Mouse (Mus musculus) midbrain, postnatal 0 days (tissue): Measurements from ENCODE around the gene Zbtb49. TPM values are rescaled to one million over a fixed set of nuclear protein-coding genes. Genes with fewer than 3 reads are reported as not detected.

Source experiments
- ATAC-seq: fragments of 200-750 bp; cut with Nextera tagmentation; 2 replicates; pipeline ENCODE4 v1.8.0; 2017; ENCODE audit warnings: moderate number of reproducible peaks, mild to moderate bottlenecking, moderate TSS enrichment, moderate library complexity; ENCODE audit not compliant: low FRiP score
- DNase-seq: peaks from one replicate; pipeline ENCODE4 v3.0.0-alpha.2; 2015; ENCODE audit warnings: low spot score
- H3K27ac ChIP-seq: fragments of 300-500 bp; sonication (generic); 2 replicates; pipeline ENCODE4 v1.5.1; 2014; ENCODE audit warnings: low read depth, mild to moderate bottlenecking, low read length, mixed read lengths
- H3K27me3 ChIP-seq: fragments of 300-500 bp; sonication (generic); 2 replicates; pipeline ENCODE4 v1.6.1; 2014; ENCODE audit warnings: low read length, control low read depth, mixed read lengths; ENCODE audit not compliant: insufficient read depth
- H3K36me3 ChIP-seq: fragments of 300-500 bp; sonication (generic); 2 replicates; pipeline ENCODE4 v1.6.1; 2014; ENCODE audit warnings: low read length, control low read depth, mixed read lengths; ENCODE audit not compliant: insufficient read depth
- H3K4me1 ChIP-seq: fragments of 300-500 bp; sonication (generic); 2 replicates; pipeline ENCODE4 v1.6.1; 2014; ENCODE audit warnings: mild to moderate bottlenecking, control low read depth, antibody characterized with exemption, low read length, mixed read lengths; ENCODE audit not compliant: insufficient read depth
- H3K4me2 ChIP-seq: fragments of 300-500 bp; sonication (generic); 2 replicates; pipeline ENCODE4 v1.6.1; 2014; ENCODE audit warnings: low read depth, mild to moderate bottlenecking, low read length, mixed read lengths; ENCODE audit not compliant: poor library complexity, severe bottlenecking
- H3K4me3 ChIP-seq: fragments of 300-500 bp; sonication (generic); 2 replicates; pipeline ENCODE4 v1.5.1; 2014; ENCODE audit warnings: low read depth, mild to moderate bottlenecking, low read length, moderate library complexity
- H3K9ac ChIP-seq: fragments of 300-500 bp; sonication (generic); replicated peaks from 2 replicates; pipeline ENCODE4 v1.6.1; 2014; ENCODE audit warnings: mild to moderate bottlenecking, low read length, moderate library complexity, mixed read lengths; ENCODE audit not compliant: poor library complexity, severe bottlenecking
- H3K9me3 ChIP-seq: fragments of 300-500 bp; sonication (generic); 2 replicates; pipeline ENCODE4 v1.6.1; 2016; ENCODE audit warnings: low read length, control low read depth
- CTCF ChIP-seq: IDR thresholded peaks from 2 replicates; pipeline ENCODE4 v1.5.1; 2016; ENCODE audit warnings: antibody characterized with exemption, mild to moderate bottlenecking
- WGBS: fragments of 180-500 bp; shearing (Covaris S2); extraction: QIAGEN DNeasy Blood & Tissue Kit; methylation state at CpG from one replicate; pipeline ENCODE4 v1.1.7; 2014; 5-methylcytosine and 5-hydroxymethylcytosine counted together
- polyA plus RNA-seq: library from polyadenylated mRNA; unstranded; fragments of >200 nt; fragmentation: Nextera tagmentation; extraction: Ambion mirVana; gene quantifications from 2 replicates; pipeline ENCODE4 v1.2.1, GENCODE M21; 2015
- total RNA-seq: library from RNA; depleted of rRNA; stranded (reverse); fragments of >200 nt; gene quantifications from 2 replicates; pipeline ENCODE4 v1.2.3, GENCODE M21; 2014

Zbtb49 gene
- total and polyA plus RNA-seq, 2 experiments from 2014 or later: 18.9 to 22.5 TPM

GRCm38 (mm10) chr5:38159634-38160413 lies 60.4 kb downstream of the Zbtb49 start, which contains the start of gene Nsg1:
Gene Nsg1, minus strand, starts transcription at chr5:38159907.
- Histone ChIP-seq H3K4me2 (peak within 1 kb of the TSS; percentile 85), H3K9ac (peak within 1 kb of the TSS; percentile 99), H3K27me3 (no peaks in the 10 kb centered on the region), H3K4me3 (peak within 1 kb of the TSS; percentile 70), H3K4me1 (peaks cover 28% of the 10 kb centered on the region), H3K36me3 (peaks cover 18% of the 10 kb centered on the region), H3K27ac (peak within 1 kb of the TSS; percentile 99), H3K9me3 (no peaks in the 10 kb centered on the region)
- peak; percentile 24 for ATAC-seq
- 9% methylated on average over 35 of the region's 35 CpGs for WGBS
- DNase-seq: no peak
- no peak for TF ChIP-seq CTCF

GRCm38 (mm10) chr5:38158947-38159633 lies 61.2 kb downstream of the Zbtb49 start:
- peaks cover 24% of the 10 kb centered on the region for H3K36me3 ChIP-seq
- no peaks in the 10 kb centered on the region for H3K9me3 ChIP-seq
- peaks cover 35% of the 10 kb centered on the region for H3K4me1 ChIP-seq
- H3K9ac ChIP-seq: peak overlapping the region; percentile 99
- under 1% methylated on average over 78 of the region's 79 CpGs for WGBS
- H3K27me3 ChIP-seq: no peaks in the 10 kb centered on the region
- H3K27ac ChIP-seq: peak overlapping the region; percentile 99
- ATAC-seq: peak; percentile 86
- TF ChIP-seq CTCF: no peak
- peak overlapping the region; percentile 70 for H3K4me3 ChIP-seq
- H3K4me2 ChIP-seq: peak overlapping the region; percentile 85
- peak; percentile 93 for DNase-seq

- no peaks in the 10 kb centered on the region for H3K27me3 ChIP-seq
- peak overlapping the region; percentile 85 for H3K4me2 ChIP-seq
- no peaks in the 10 kb centered on the region for H3K9me3 ChIP-seq
- peak overlapping the region; percentile 70 for H3K4me3 ChIP-seq
- peaks cover 29% of the 10 kb centered on the region for H3K36me3 ChIP-seq
- ATAC-seq: peak; percentile 74
- H3K27ac ChIP-seq: peak overlapping the region; percentile 99
- WGBS: 1% methylated on average over 17 of the region's 17 CpGs
- peak overlapping the region; percentile 99 for H3K9ac ChIP-seq
- TF ChIP-seq CTCF: no peak
- peaks cover 38% of the 10 kb centered on the region for H3K4me1 ChIP-seq
- peak; percentile 78 for DNase-seq
Measured at GRCm38 (mm10) chr5:38158501-38158946, 61.7 kb downstream of the Zbtb49 start.

GRCm38 (mm10) chr5:38157481-38158020 lies 62.7 kb downstream of the Zbtb49 start:
- H3K9me3 ChIP-seq: no peaks in the 10 kb centered on the region
- ATAC-seq (no peak), DNase-seq (no peak)
- peaks cover 43% of the 10 kb centered on the region for H3K4me1 ChIP-seq
- 18% methylated on average over 9 of the region's 9 CpGs for WGBS
- TF ChIP-seq CTCF: no peak
- peak overlapping the region; percentile 99 for H3K27ac ChIP-seq
- H3K4me3 ChIP-seq: peak overlapping the region; percentile 70
- peaks cover 39% of the 10 kb centered on the region for H3K36me3 ChIP-seq
- no peaks in the 10 kb centered on the region for H3K27me3 ChIP-seq
- peak overlapping the region; percentile 99 for H3K9ac ChIP-seq
- peak overlapping the region; percentile 85 for H3K4me2 ChIP-seq

GRCm38 (mm10) chr5:38153636-38154035 lies 66.6 kb downstream of the Zbtb49 start:
- ATAC-seq: no peak
- no peak for TF ChIP-seq CTCF
- no peaks in the 10 kb centered on the region for H3K27me3 ChIP-seq
- no peak overlapping the region for H3K4me3 ChIP-seq
- no peaks in the 10 kb centered on the region for H3K9me3 ChIP-seq
- WGBS: 87% methylated on average over 5 of the region's 5 CpGs
- H3K9ac ChIP-seq: no peak overlapping the region
- peaks cover 45% of the 10 kb centered on the region for H3K4me1 ChIP-seq
- peaks cover 68% of the 10 kb centered on the region for H3K36me3 ChIP-seq
- no peak for DNase-seq
- H3K27ac ChIP-seq: no peak overlapping the region
- H3K4me2 ChIP-seq: peak overlapping the region; percentile 22; the same call in 1 of the 2 replicates
